Mouse (Mus musculus): ENCODE data around the gene Troap. TPM values are rescaled to one million over a fixed set of nuclear protein-coding genes. Genes with fewer than 3 reads are reported as not detected.
A peak's percentile ranks its signal among the peaks of the same experiment; 100 is the strongest.

Gene Troap
- polyA plus RNA-seq, 1 experiment from 2014 or later: 25.4 TPM

DNA sequence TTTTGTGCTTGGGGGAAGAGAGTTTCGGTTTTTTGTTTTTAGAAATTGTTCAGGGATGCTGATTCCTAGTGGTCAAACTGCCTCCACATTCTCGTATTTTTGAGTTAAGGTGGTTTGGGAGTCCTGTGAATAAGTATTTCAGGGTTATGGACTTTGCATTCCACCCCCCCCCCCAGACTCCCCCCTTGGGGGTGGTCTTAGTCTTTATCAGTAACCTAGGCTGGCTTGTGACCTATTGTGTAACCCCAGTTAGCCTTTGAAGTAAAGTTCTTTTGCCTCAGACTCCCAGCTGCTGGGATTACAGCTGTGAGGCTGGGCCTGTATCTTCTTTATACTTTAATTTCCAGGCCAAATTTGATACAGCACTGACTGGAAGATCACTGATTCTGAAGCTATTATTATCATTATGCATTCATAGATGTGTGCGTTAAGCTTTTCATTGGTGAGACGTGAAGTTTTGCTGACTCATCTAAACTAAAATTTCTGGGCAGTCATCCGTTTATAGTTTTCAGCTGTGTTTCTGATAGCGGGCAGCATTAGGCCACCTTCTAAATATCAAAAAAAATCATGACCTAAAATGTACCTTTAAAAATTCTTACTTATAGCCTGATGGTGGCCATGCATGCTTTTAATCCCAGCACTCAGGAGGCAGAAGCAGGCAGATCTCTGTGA, 53.6 kb downstream of the Troap start:
- Histone ChIP-seq H3K4me3 (replicated peaks) (peak overlapping the region; percentile 71), H3K4me1 (replicated peaks) (peaks cover 18% of the 10 kb centered on the region), H3K27me3 (replicated peaks) (no peaks in the 10 kb centered on the region), H3K4me2 (replicated peaks) (peak overlapping the region; percentile 80), H3K9ac (0 out of 2 replicates have a peak overlapping the region, but pooled peaks have one; percentile 89), H3K9me3 (no peaks in the 10 kb centered on the region), H3K36me3 (no peaks in the 10 kb centered on the region), H3K27ac (no peak overlapping the region)
- ATAC-seq: no peak
- WGBS: 60% methylated on average over 6 of the region's 6 CpGs

DNA sequence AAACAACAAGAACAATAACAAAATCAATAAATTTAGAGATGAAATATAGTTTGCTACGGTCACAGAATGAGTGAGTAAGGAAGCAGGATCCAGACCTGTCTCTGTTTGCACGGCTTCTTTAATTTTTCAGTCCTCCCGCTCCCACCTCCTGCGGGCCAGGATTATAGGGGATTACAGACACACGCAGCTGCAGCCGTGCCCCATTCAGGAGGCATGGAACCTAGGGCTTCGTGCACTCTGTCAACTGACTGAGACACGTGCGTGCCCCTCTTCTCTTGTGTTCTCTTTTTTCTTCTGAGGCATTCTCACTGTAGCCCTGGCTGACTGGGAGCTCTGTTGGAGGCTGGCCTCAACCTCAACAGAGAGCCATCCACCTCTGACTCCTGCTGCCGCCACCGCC, 55.1 kb downstream of the Troap start:
- H3K4me1 ChIP-seq (replicated peaks): peaks cover 18% of the 10 kb centered on the region
- 64% methylated on average over 11 of the region's 11 CpGs for WGBS
- H3K27ac ChIP-seq: no peak overlapping the region
- H3K9me3 ChIP-seq: no peaks in the 10 kb centered on the region
- no peak for ATAC-seq
- no peak overlapping the region for H3K4me2 ChIP-seq (replicated peaks)
- no peaks in the 10 kb centered on the region for H3K27me3 ChIP-seq (replicated peaks)
- H3K9ac ChIP-seq: no peak overlapping the region
- no peaks in the 10 kb centered on the region for H3K36me3 ChIP-seq
- H3K4me3 ChIP-seq (replicated peaks): no peak overlapping the region

DNA sequence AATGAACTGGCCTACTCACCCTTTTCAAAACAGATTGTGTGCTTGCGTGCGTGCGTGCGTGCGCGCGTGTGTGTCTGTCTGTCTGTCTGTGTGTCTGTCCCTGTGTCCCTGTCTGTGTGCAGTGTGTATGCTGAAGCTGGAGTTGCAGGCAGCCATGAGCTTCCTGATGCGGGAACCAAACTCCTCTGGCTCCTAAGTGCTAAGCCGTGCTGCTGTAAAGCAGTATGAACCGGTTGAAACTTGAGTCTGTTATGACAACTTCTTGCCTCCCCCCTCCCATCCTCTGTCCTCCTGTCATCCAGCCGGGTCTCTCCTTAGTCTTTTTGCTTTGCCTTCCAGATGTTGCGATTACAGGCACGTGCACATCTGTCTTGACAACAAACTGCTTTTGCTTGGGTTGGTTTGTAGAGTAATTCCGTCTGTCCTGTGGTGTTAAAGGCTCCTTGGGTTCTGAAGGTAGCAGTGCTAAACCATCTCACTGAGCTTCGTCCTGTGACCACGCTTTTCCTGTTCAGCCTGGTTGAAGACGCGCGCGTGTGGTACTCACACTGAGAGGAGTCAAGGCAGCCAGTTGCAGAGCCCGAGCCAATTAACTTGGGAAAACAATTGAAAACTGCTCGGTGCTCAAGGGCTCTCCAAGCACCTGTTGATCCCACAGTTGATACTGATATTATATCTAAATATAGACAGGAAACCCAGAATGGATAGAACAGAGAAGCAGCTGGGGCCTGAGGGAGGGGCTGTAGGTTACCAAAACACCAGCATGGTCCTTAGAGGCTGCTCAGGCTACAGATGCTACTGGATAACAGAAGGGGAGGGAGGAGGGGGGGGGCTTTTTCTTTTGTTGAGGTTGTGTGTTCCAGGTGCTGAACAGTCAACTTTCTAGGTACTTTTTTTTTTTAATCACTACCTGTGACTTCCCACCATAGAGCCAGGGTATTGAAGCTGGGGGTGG, 55.9 kb downstream of the Troap start:
- no peak for ATAC-seq
- H3K27ac ChIP-seq: no peak overlapping the region
- WGBS: 61% methylated on average over 22 of the region's 22 CpGs

More for the DNA sequence above, 55.9 kb downstream of the Troap start:
- H3K9me3 ChIP-seq: no peaks in the 10 kb centered on the region
- H3K4me3 ChIP-seq (replicated peaks): no peak overlapping the region
- H3K27me3 ChIP-seq (replicated peaks): no peaks in the 10 kb centered on the region
- no peak overlapping the region for H3K4me2 ChIP-seq (replicated peaks)
- no peaks in the 10 kb centered on the region for H3K36me3 ChIP-seq
- H3K4me1 ChIP-seq (replicated peaks): peaks cover 18% of the 10 kb centered on the region
- no peak overlapping the region for H3K9ac ChIP-seq

Other genes with a start within 250 kb of the Troap start
- 88.3 and 89.0 TPM in 2 replicates for gene Prkag1, start 243.1 kb upstream of the Troap start, polyA plus RNA-seq (2015; fragmentation: Nextera tagmentation; extraction: Ambion mirVana)
- gene Kmt2d, start 203.4 kb upstream of the Troap start, polyA plus RNA-seq (2015; fragmentation: Nextera tagmentation; extraction: Ambion mirVana): 9.6 and 10.4 TPM in 2 replicates
- gene Rhebl1, start 180.0 kb upstream of the Troap start, polyA plus RNA-seq (2015; fragmentation: Nextera tagmentation; extraction: Ambion mirVana): 10.8 and 12.5 TPM in 2 replicates
- gene Dhh, start 176.0 kb upstream of the Troap start, polyA plus RNA-seq (2015; fragmentation: Nextera tagmentation; extraction: Ambion mirVana): 0.96 and 1.1 TPM in 2 replicates
- gene Lmbr1l, start 156.3 kb upstream of the Troap start, polyA plus RNA-seq (2015; fragmentation: Nextera tagmentation; extraction: Ambion mirVana): 18.6 and 19.0 TPM in 2 replicates
- 1,296 and 1,330 TPM in 2 replicates for gene Tuba1b, start 140.0 kb upstream of the Troap start, polyA plus RNA-seq (2015; fragmentation: Nextera tagmentation; extraction: Ambion mirVana)
- gene Gm49450, start 121.0 kb upstream of the Troap start, polyA plus RNA-seq (2015; fragmentation: Nextera tagmentation; extraction: Ambion mirVana): not detected in 2 replicates
- gene Tuba1a, start 120.9 kb upstream of the Troap start, polyA plus RNA-seq (2015; fragmentation: Nextera tagmentation; extraction: Ambion mirVana): 981 and 999 TPM in 2 replicates
- gene Tuba1c, start 44.7 kb upstream of the Troap start, polyA plus RNA-seq (2015; fragmentation: Nextera tagmentation; extraction: Ambion mirVana): 253 and 271 TPM in 2 replicates
- 46.9 and 48.1 TPM in 2 replicates for gene Prph, start 19.4 kb upstream of the Troap start, polyA plus RNA-seq (2015; fragmentation: Nextera tagmentation; extraction: Ambion mirVana)
- gene C1ql4, start 13.2 kb downstream of the Troap start, polyA plus RNA-seq (2015; fragmentation: Nextera tagmentation; extraction: Ambion mirVana): 0.09 TPM in 1 of 2 replicates, not detected in the other
- 37.4 and 39.0 TPM in 2 replicates for gene Dnajc22, start 18.6 kb downstream of the Troap start, polyA plus RNA-seq (2015; fragmentation: Nextera tagmentation; extraction: Ambion mirVana)
- 26.6 and 34.7 TPM in 2 replicates for gene Spats2, start 51.3 kb downstream of the Troap start, polyA plus RNA-seq (2015; fragmentation: Nextera tagmentation; extraction: Ambion mirVana)
- 0.45 and 1.00 TPM in 2 replicates for gene Kcnh3, start 150.3 kb downstream of the Troap start, polyA plus RNA-seq (2015; fragmentation: Nextera tagmentation; extraction: Ambion mirVana)
- gene Mcrs1, start 177.4 kb downstream of the Troap start, polyA plus RNA-seq (2015; fragmentation: Nextera tagmentation; extraction: Ambion mirVana): 119 and 121 TPM in 2 replicates
- 35.0 and 42.6 TPM in 2 replicates for gene Prpf40b, start 220.5 kb downstream of the Troap start, polyA plus RNA-seq (2015; fragmentation: Nextera tagmentation; extraction: Ambion mirVana)
- gene Fam186b, start 221.3 kb downstream of the Troap start, polyA plus RNA-seq (2015; fragmentation: Nextera tagmentation; extraction: Ambion mirVana): 0.18 TPM in 1 of 2 replicates, not detected in the other

All from intestine, embryonic 15.5 days (tissue).